Comparison of ENCODE assay signal across 19 mouse cellular contexts in genomic region chr3:41476516-41476915, GRCm38 (mm10).
DNase-seq lines count a peak whose midpoint lies in the region; ATAC-seq and TF ChIP-seq lines count a peak whose summit lies in the region.
"Had no signal": no experiment of that assay in that cellular context is flagged by ENCODE, and none has a peak within 500 bp of the region (broad histone marks: within the 10 kb centered on the region; RNA-seq: fewer than 3 reads in every experiment).

No protein-coding gene starts in this region.

- intact Hi-C loops in left cerebral cortex, adult 2 months (cut with DNase I), result loop anchor here (2.0 kb wide), 1 partner anchor 88 kb away; no protein-coding TSS in a partner anchor

- H3K27ac ChIP-seq in left cerebral cortex, adult 2 months, result no peak overlapping the region; the same call in 1 of the 2 replicates
- H3K27ac ChIP-seq: embryonic facial prominence, embryonic 10.5 days; embryonic facial prominence, embryonic 12.5 days had no signal

- ATAC-seq in frontal cortex, adult (ENCODE audit: low TSS enrichment), result peak; percentile 88
- ATAC-seq: forebrain, embryonic 14.5 days; forebrain, embryonic 16.5 days had no signal

- TF ChIP-seq CTCF in left cerebral cortex, adult 2 months (IDR thresholded peaks at IDR 0.05), result no peak; the same call in 1 of the 2 replicates

- DNase-seq in frontal cortex, postnatal 25 days (ENCODE audit: low spot score in 2 of 2), result no peak
- peak; percentile 2 to 15 for DNase-seq in left cerebral cortex, adult 9 months (ENCODE audit: low spot score in 2 of 2)
- DNase-seq in left cerebral cortex, adult 2 months (ENCODE audit: extremely low spot score in 1 of 2, low spot score in 2 of 2), result no peak
- peak; percentile 59 for DNase-seq in brain, adult 2 months (ENCODE audit: low read depth, low spot score)
- peak; percentile 55 for DNase-seq in telencephalon, adult 2 months (ENCODE audit: low read depth, low spot score)
- no peak for DNase-seq in right cerebral cortex, adult 18-20 months
- DNase-seq: adrenal gland, adult 2 months; adrenal gland, postnatal 10 days; adrenal gland, postnatal 25 days; cerebellum, adult 11-12 months; cerebellum, adult 2 months; cerebellum, adult 9-10 months; cerebellum, postnatal 10 days; cerebellum, postnatal 25 days had no signal

- no peak overlapping the region for H3K4me3 ChIP-seq in left cerebral cortex, adult 2 months
- H3K4me3 ChIP-seq: embryonic facial prominence, embryonic 10.5 days; embryonic facial prominence, embryonic 12.5 days had no signal

Comparison
In these comparisons a context has a peak if more than half of its experiments do, and no peak if none do; other contexts are left out.
1. DNase-seq: peak in left cerebral cortex, adult 9 months (2 of 2), brain, adult 2 months (single experiment) and telencephalon, adult 2 months (single experiment); none in frontal cortex, postnatal 25 days (0 of 2), left cerebral cortex, adult 2 months (0 of 2) and right cerebral cortex, adult 18-20 months (single experiment).